Mouse (Mus musculus): ENCODE data around the gene Slc9a5. TPM values are rescaled to one million over a fixed set of nuclear protein-coding genes. Genes with fewer than 3 reads are reported as not detected.

Gene Slc9a5
- polyA plus RNA-seq, 1 experiment from 2014 or later: 0.36 TPM

DNA sequence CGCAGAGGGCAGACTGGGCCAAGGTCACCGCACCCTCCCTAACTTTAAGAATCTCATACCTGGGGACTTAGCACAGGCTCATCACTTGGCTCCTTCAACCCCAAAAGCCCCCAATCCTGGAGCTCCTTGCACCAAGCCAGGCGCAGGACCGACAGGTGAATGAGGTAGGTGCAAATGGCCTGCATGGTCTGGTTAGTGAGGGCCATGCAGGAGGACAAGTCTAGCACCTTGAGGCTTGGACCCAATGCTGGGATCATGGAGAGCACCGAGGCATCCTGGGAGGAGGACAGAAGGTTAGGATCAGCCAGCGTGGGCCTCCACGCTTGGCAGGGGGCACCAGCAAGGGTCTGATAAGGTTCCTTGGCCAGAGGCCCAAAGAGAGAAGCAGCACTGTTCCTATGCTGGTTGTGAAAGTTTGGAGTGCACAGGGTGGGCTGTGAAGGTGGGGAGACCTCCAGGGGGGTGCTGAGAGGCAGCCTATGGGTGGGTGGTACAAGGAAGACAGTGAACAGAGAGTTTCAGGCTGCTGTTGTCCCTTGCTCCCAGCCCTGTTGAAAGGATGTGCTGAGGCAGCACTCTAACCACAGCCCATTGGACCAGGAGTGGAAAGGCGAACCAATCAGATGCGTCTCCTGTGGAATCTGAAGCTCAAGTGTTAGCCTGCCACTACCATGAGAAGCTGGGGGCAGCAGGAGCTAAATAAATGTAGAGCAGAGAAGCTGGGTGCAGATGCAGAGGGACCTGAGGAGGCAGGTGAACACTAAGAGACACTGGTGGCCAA lies 34.8 kb upstream of the Slc9a5 start:
- Histone ChIP-seq H3K4me3 (ENCODE audit: inconsistent target) (no peak overlapping the region), H3K27ac (no peak overlapping the region), H3K36me3 (ENCODE audit: inconsistent target) (peaks cover 48% of the 10 kb centered on the region), H3K79me2 (ENCODE audit: inconsistent target) (no peaks in the 10 kb centered on the region)
- WGBS (ENCODE audit: missing documents): 94% methylated on average over 9 of the region's 9 CpGs

- Histone ChIP-seq H3K36me3 (ENCODE audit: inconsistent target) (peaks cover 33% of the 10 kb centered on the region), H3K79me2 (ENCODE audit: inconsistent target) (no peaks in the 10 kb centered on the region), H3K27ac (no peak overlapping the region), H3K4me3 (ENCODE audit: inconsistent target) (no peak overlapping the region)
- 99% methylated on average over 17 of the region's 18 CpGs for WGBS (ENCODE audit: missing documents)
These were observed 33.4 kb upstream of the Slc9a5 start for GRCm38 (mm10) chr8:105315073-105315769.

GRCm38 (mm10) chr8:105317941-105318340 lies 30.7 kb upstream of the Slc9a5 start:
- no peak overlapping the region for H3K4me3 ChIP-seq (ENCODE audit: inconsistent target)
- H3K79me2 ChIP-seq (ENCODE audit: inconsistent target): no peaks in the 10 kb centered on the region
- peaks cover 32% of the 10 kb centered on the region for H3K36me3 ChIP-seq (ENCODE audit: inconsistent target)
- WGBS (ENCODE audit: missing documents): 96% methylated on average over 4 of the region's 4 CpGs
- H3K27ac ChIP-seq: no peak overlapping the region

GRCm38 (mm10) chr8:105318662-105319190 lies 29.9 kb upstream of the Slc9a5 start:
- no peaks in the 10 kb centered on the region for H3K79me2 ChIP-seq (ENCODE audit: inconsistent target)
- peaks cover 27% of the 10 kb centered on the region for H3K36me3 ChIP-seq (ENCODE audit: inconsistent target)
- 96% methylated on average over 11 of the region's 11 CpGs for WGBS (ENCODE audit: missing documents)
- H3K4me3 ChIP-seq (ENCODE audit: inconsistent target): no peak overlapping the region
- H3K27ac ChIP-seq: no peak overlapping the region

DNA sequence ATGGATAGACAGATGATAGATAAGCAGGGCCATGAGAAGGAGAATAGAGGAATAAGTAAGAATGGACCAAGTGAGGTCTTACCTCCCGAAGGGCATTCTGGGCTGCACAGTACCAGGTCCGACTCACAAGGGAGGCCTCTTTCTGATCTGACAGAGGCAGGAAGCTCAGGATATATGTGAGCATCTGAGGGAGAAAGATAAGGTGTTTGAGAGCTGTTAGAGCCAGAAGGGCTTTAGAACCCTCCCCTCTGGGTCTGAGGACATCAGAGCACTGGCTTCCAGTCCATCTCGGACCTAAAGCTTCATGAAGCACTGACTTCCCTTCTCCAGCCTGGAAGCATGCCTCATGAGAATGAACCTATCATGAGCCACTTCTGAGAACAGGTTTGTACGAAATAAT lies 25.5 kb upstream of the Slc9a5 start:
- H3K27ac ChIP-seq: no peak overlapping the region
- peaks cover 23% of the 10 kb centered on the region for H3K79me2 ChIP-seq (ENCODE audit: inconsistent target)
- peaks cover 11% of the 10 kb centered on the region; the same call in 1 of the 2 replicates for H3K36me3 ChIP-seq (ENCODE audit: inconsistent target)
- 87% methylated on average over 4 of the region's 4 CpGs for WGBS (ENCODE audit: missing documents)
- H3K4me3 ChIP-seq (ENCODE audit: inconsistent target): no peak overlapping the region

DNA sequence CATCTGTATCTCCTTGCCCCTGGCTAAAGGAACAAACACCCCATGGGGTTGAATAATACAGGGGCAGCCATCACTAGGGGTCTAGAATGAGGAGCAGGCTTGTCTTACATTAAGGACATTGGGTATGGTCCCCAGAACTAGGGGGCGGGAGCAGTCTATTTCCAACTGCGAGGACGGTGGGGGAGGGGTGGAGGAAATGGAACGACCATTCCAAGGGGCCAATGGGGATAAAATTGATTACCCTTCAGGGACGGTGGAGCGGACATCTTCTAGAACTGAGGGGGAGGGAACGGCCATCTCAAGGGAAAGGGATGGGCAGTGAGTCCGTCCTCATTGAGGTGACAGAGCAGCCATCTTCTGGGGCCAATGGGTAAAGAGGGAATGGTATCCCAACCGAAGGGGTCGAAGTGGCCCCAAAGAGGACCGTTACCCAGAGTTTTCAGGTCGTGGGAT lies 23.0 kb upstream of the Slc9a5 start:
- peak overlapping the region; percentile 83 for H3K27ac ChIP-seq
- 1% methylated on average over 12 of the region's 12 CpGs for WGBS (ENCODE audit: missing documents)

DNA sequence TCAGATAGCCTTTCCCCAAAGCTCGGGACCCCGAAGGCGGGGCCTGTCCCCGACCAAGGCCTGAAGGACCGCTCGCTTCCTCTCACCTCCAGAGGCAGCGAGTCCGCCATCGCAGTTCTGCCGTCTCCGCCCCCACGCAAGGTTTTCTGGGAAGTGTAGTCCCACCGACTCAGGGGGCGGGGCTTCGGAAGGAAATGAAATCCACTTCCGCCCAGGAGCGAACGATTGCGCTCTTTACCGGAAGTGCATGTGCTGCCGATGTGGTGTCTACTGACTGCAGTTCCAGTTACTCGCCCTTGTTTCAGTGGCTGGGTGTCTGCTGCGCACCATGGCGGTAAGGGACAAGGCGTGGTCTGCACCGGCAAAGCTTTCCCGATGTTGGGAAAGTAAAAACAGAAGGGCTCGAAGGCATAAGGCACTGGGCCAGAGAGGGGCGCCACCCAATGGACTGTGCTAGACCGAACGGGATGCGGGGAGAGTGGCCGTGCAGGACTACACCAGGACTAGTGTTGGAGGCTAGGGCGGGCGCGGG lies 22.4 kb upstream of the Slc9a5 start, which contains the start of the genes Lrrc29 and Tmem208:
Gene Lrrc29, minus strand, starts transcription at position 138 of the 532 bp plus-strand sequence.
Gene Tmem208, plus strand, starts transcription at position 214 of the 532 bp plus-strand sequence.
- H3K4me3 ChIP-seq (ENCODE audit: inconsistent target): peak within 1 kb of the TSS; percentile 92
- 1% methylated on average over 36 of the region's 36 CpGs for WGBS (ENCODE audit: missing documents)
- peaks cover 39% of the 10 kb centered on the region for H3K36me3 ChIP-seq (ENCODE audit: inconsistent target)
- H3K79me2 ChIP-seq (ENCODE audit: inconsistent target): peaks cover 30% of the 10 kb centered on the region
- peak within 1 kb of the TSS; percentile 83 for H3K27ac ChIP-seq

More for the DNA sequence above, 23.0 kb upstream of the Slc9a5 start:
- Histone ChIP-seq H3K4me3 (ENCODE audit: inconsistent target) (peak overlapping the region; percentile 92), H3K36me3 (ENCODE audit: inconsistent target) (peaks cover 34% of the 10 kb centered on the region; the same call in 1 of the 2 replicates), H3K79me2 (ENCODE audit: inconsistent target) (peaks cover 30% of the 10 kb centered on the region)

GRCm38 (mm10) chr8:105326968-105327367 lies 21.7 kb upstream of the Slc9a5 start:
- Histone ChIP-seq H3K27ac (peak overlapping the region; percentile 83), H3K4me3 (ENCODE audit: inconsistent target) (peak overlapping the region; percentile 92), H3K79me2 (ENCODE audit: inconsistent target) (peaks cover 30% of the 10 kb centered on the region), H3K36me3 (ENCODE audit: inconsistent target) (peaks cover 47% of the 10 kb centered on the region)
- WGBS (ENCODE audit: missing documents): 52% methylated on average over 6 of the region's 6 CpGs

DNA sequence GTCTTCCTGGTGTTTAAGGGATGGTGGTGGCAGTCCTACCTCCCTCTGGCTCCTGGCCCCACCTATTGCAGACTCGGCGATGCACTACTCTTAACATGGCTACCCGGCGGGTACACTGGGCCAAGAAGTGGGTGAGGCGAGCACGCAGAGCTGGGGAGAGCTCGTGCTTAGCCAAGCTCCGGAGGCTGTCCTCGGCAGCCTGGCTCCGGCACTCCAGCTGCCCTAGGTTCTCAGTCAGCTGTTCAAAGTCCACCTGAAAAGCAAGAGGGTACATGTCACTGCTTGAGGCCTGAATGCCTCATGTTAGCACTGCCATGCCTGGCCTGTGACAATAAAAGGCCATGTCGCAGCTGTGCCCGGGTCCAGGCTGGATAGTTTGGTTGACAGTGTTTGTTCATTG lies 18.3 kb upstream of the Slc9a5 start:
- no peak overlapping the region for H3K27ac ChIP-seq
- H3K4me3 ChIP-seq (ENCODE audit: inconsistent target): no peak overlapping the region
- whole genome bisulfite sequencing (ENCODE audit: missing documents): 96% methylated on average over 12 of the region's 12 CpGs
- H3K36me3 ChIP-seq (ENCODE audit: inconsistent target): peaks cover 61% of the 10 kb centered on the region
- H3K79me2 ChIP-seq (ENCODE audit: inconsistent target): peaks cover 29% of the 10 kb centered on the region

- Histone ChIP-seq H3K4me3 (ENCODE audit: inconsistent target) (no peak overlapping the region), H3K79me2 (ENCODE audit: inconsistent target) (peaks cover 24% of the 10 kb centered on the region), H3K27ac (no peak overlapping the region), H3K36me3 (ENCODE audit: inconsistent target) (peaks cover 73% of the 10 kb centered on the region)
- 96% methylated on average over 20 of the region's 22 CpGs for WGBS (ENCODE audit: missing documents)
These were observed 17.2 kb upstream of the Slc9a5 start for GRCm38 (mm10) chr8:105331469-105331868.

GRCm38 (mm10) chr8:105331931-105332330 lies 16.7 kb upstream of the Slc9a5 start:
- peaks cover 77% of the 10 kb centered on the region for H3K36me3 ChIP-seq (ENCODE audit: inconsistent target)
- H3K4me3 ChIP-seq (ENCODE audit: inconsistent target): no peak overlapping the region
- 92% methylated on average over 9 of the region's 9 CpGs for WGBS (ENCODE audit: missing documents)
- peaks cover 20% of the 10 kb centered on the region for H3K79me2 ChIP-seq (ENCODE audit: inconsistent target)
- H3K27ac ChIP-seq: no peak overlapping the region

GRCm38 (mm10) chr8:105332523-105332922 lies 16.1 kb upstream of the Slc9a5 start:
- peaks cover 14% of the 10 kb centered on the region for H3K79me2 ChIP-seq (ENCODE audit: inconsistent target)
- no peak overlapping the region for H3K4me3 ChIP-seq (ENCODE audit: inconsistent target)
- 89% methylated on average over 2 of the region's 2 CpGs for WGBS (ENCODE audit: missing documents)
- peaks cover 83% of the 10 kb centered on the region for H3K36me3 ChIP-seq (ENCODE audit: inconsistent target)
- H3K27ac ChIP-seq: no peak overlapping the region

DNA sequence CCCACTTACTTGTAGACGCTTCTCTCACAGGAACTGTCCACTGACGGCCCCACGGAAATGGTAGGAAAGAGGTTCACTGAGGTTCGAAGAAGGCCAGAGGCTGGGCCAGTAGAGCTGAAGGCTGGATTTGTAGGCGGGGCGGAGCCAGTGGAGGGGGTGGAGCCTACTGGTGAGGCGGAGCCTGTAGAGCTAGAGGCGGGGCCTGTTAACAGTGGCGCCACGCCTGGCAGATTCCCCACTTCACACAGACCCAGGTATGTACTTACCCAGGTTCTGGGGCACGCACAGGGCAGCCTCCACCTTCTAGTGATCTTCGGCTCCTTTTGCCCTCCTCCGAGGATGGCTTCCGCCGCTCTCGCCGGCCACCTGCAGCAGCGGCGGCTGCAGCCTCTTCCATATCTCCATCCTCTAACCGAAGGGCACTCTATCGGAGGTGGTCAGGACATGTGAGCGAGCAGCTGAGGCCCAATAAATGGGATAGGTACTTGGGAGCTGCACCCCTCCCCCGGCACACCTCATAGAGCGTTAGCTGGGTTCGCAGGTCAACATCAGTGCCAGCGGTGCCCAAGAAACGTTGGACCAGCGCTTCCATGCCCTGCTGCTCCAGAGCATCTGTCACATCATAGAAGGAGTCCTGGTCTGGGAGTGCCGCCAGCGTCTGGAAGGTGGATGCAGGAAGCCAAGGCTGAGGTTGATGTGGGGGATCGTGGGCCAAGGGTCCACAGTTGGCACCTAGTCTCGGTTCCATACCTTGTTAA lies 12.1 kb upstream of the Slc9a5 start:
- 97% methylated on average over 32 of the region's 32 CpGs for WGBS (ENCODE audit: missing documents)
- no peak overlapping the region for H3K27ac ChIP-seq
- peaks cover 15% of the 10 kb centered on the region; the same call in 1 of the 2 replicates for H3K79me2 ChIP-seq (ENCODE audit: inconsistent target)
- H3K36me3 ChIP-seq (ENCODE audit: inconsistent target): peaks cover 55% of the 10 kb centered on the region
- H3K4me3 ChIP-seq (ENCODE audit: inconsistent target): no peak overlapping the region

DNA sequence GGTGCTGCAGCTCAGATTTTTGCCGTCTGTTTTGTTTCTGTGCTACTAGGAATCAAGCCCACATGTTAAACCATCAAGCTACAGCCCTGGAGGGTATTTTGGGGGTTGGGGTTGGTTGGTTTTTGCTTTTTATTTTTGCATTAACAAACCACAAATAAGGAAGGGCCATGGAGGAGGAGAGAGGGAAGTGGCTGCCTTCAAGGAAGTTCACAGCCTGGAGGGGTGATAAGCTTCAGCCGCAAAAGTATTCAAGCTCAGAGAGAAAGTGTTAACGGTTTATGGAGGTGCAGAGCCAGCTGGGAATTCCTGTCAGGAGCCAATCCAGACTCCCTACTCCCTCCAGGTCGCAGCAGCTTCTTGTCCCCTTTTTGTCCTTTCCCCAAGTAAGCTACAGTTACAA lies 9.7 kb upstream of the Slc9a5 start:
- WGBS (ENCODE audit: missing documents): 3% methylated on average over 4 of the region's 4 CpGs
- H3K4me3 ChIP-seq (ENCODE audit: inconsistent target): no peak overlapping the region

More for the DNA sequence above, 9.7 kb upstream of the Slc9a5 start:
- Histone ChIP-seq H3K27ac (peak overlapping the region; percentile 63), H3K79me2 (ENCODE audit: inconsistent target) (peaks cover 39% of the 10 kb centered on the region), H3K36me3 (ENCODE audit: inconsistent target) (peaks cover 39% of the 10 kb centered on the region)

Measured in macrophage (primary cell).